Mouse (Mus musculus): ENCODE data around the gene Fam129b.

DNA sequence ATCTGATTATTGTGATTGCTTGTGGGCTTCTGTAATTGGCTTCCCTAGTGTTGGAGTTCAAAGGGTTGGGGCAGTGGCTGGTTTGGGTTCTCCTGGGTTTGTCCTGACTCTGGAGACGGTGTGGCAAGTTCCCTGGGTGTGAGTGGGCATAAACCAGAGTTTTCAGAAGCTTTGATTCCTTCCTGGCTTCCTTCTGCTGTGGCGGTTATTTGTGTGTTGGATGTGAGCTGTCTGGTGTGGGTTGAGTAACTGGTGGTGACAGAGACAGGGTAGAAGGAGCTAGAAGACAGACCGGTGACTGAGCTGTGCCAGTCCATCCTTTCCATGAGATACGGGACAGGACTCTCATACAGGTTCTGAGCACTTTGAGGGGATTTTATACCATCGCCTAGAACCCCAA is 3.7 kb downstream of the Fam129b start:
- TF ChIP-seq POLR2A (IDR thresholded peaks at IDR 0.05; ENCODE audit: extremely low read depth, insufficient read depth, low read length), result no peak
- no peak for TF ChIP-seq CTCF (IDR thresholded peaks at IDR 0.05; ENCODE audit: low read depth, low read length)
